Mouse (Mus musculus): ENCODE results near the gene Bicral.

Bicral gene

DNA sequence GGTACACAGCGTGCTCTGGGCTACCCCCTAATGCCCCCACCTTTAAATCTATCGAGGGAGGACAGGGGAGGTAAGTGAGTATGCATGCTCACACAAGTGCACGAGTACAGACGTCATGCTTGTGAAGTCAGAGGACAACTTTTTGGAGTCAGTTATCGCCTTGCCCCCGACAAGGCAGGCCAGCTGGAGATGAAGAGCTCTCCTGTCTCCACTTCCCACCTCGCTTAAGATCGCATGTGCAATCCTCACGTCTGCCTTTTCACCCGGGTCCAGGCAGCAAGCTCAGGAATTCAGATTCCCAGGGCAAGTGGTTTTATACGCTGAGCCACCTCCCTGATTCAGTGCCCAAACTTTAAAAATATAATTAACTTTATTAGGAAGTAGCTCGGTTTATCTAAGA, 13.0 kb downstream of the Bicral start:
- intact Hi-C loops (cut with DNase I): no loop called here

DNA sequence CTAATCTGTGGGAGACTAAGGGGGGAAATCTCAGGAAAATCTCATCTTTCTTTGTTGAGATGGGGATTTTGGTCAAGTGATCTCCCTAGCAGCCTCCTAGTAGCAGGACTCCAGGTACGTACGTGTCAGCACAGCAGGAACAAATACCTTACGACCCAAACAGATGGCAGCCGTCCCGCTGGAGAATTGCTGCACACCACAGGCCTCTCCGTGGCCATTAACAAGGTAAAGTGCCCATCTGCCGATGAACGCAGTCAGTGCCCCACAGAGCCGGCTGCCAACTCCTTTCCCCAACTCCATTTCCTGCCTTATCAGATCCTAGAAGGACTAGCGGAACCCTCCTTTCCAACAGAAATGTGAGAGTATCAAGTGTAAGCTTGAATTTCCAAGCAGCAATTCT, 13.5 kb downstream of the Bicral start:
- intact Hi-C loops (cut with DNase I): no loop called here

DNA sequence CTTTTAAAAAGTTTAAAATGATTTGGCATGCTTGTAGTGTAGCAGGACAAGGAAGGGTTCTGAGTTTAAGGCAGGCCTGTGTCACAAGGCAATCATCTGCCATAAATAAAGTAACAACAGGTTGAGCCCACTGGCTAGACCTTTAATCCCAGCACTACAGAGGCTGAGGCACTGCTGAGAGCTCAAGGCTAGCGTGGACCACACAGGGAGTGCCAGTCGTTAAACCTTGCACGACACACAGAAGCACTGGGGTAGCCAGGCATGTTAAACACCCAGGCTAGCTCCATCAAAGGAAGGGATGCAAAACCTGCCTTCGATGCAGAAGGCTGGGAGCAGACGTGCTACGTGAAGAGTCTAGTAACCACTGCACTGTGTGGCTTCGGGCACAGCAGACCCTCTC, 14.6 kb downstream of the Bicral start:
- intact Hi-C loops (cut with DNase I): no loop called here

DNA sequence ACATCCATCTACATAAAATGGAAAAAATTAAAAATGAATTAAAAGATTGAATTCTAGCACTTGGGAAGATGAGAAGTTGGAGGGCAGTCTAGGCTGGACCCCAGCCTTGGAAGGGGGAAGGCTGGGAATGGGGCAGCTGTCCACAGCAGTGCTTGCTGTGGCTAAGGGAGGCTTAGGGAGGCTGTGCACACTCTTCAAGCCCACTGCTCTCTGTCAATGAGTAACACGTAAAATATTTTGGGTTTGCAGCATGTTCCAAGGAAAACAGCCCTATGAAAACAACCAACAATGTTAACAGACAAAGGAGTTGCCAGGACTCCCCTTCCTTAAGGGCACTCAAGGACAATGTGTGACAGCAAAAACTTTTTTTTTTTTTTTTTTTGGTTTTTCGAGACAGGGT, 15.3 kb downstream of the Bicral start:
- intact Hi-C loops (cut with DNase I): no loop called here

DNA sequence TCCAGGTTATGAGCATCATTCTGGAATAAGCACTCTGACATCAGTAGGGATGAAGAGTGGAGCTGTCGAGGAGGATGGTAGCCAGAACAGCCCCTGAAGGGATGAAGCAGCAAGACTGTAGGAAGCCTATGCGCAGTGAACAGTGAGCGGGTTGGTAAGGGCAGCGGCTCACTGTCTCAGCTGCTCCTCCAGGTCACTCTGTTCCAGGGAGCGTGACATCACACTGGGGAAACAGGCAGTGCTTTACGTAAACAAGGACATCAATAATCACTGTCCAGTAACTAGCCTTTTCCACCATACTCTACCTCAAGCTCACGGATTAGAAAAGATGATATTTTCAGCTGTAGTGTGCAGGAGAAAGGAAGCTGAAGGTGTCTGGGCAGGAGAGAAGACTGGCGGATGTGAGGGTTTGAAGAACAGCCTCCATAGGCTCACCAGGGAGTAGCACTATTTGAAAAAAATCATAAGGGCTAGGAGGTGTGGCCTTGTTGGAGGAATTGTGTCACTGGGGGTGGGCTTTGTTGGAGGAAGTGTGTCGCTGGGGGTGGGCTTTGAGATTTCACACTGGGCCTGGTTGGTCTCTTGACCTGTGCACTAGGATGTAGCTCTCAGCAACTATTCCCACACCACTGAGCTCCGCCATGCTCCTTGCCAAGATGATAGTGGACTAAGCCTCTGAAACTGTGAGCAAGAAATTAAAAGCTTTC, 17.8 kb downstream of the Bicral start:
- intact Hi-C loops (cut with DNase I): no loop called here

DNA sequence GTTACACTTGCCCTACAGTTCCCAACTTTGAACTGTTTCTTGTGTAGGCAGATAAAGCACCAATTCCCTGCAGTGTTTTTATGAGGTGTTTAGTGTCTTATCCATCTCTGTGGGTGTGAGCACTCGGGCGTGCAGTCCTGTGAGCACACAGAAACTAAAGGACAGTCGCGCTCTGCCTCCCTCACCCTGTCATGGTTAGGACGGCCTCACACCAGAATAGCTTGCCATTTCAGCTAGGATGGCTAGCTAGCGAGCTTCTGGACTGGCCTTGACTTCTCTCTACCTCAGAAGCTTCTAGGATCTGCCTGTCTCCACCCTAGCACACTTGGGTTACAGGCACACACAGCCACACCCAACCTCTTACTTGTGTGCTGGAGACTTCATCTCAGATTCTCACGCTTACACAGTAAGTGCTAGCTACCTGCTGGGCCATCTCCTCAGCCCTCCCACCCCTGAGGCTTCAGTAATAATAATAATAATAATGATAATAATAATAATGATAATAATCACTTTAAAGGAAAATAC, 19.8 kb downstream of the Bicral start:
- intact Hi-C loops (cut with DNase I): no loop called here

DNA sequence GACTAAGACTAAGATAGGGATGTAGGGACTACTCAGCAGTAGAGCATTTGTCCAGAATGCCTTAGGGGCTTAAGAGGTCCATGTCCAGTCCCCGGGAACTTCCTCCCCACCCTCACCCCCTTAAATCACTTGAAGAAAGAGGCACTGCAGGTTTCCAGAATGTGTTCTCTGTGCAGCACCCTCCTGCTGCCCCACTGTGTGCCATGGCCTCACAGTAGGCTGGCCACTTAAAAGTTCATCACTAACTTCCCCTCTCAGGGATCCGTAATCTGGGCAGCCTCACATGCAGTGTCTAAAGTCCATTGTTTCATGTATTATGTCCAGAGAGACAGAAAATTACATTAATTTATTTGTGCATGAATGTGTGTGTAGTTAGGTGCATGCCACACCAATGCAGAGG, 20.4 kb downstream of the Bicral start:
- intact Hi-C loops (cut with DNase I): no loop called here

DNA sequence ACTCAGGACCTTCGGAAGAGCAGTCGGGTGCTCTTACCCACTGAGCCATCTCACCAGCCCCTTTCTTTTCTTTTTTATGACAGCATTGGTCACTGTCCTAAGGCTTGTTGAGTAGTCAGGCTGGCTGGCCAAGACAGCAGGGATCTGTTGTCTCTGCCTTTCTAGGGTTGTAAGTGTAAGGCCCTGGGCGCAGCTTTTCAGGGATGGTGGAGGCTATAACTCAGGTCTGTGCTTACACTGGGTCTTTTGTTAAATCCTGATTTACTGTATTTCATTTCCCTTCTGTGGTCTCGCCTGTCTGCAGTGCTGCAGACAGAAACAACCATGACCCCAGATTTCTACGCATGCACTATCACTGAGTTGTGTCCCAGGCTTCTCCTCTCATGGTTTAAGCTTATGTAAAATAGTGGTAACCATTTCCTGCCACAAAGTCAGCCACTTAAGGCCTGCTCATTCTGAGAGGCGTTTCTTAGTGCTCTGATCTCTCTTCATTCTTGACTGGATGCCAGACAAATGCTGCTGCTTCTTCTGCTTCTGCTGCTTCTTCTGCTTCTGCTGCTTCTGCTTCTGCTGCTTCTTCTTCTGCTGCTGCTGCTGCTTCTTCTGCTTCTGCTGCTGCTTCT, 23.1 kb downstream of the Bicral start:
- intact Hi-C loops (cut with DNase I): no loop called here

DNA sequence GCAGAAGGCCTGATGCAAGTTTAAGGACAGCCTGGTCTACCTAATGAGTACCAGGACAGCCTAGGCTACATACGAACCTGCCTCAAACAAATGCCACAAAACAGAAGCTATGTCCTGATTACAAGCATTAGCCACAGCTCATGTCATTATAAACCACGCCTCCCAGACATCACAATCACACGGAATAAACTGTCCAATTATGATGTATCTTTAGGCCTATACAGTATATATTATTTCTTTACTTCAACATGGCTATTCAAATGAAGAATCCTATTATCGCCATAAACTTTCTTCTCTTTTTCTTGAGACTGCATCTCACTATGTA, 25.3 kb downstream of the Bicral start:
- intact Hi-C loops (cut with DNase I): no loop called here

DNA sequence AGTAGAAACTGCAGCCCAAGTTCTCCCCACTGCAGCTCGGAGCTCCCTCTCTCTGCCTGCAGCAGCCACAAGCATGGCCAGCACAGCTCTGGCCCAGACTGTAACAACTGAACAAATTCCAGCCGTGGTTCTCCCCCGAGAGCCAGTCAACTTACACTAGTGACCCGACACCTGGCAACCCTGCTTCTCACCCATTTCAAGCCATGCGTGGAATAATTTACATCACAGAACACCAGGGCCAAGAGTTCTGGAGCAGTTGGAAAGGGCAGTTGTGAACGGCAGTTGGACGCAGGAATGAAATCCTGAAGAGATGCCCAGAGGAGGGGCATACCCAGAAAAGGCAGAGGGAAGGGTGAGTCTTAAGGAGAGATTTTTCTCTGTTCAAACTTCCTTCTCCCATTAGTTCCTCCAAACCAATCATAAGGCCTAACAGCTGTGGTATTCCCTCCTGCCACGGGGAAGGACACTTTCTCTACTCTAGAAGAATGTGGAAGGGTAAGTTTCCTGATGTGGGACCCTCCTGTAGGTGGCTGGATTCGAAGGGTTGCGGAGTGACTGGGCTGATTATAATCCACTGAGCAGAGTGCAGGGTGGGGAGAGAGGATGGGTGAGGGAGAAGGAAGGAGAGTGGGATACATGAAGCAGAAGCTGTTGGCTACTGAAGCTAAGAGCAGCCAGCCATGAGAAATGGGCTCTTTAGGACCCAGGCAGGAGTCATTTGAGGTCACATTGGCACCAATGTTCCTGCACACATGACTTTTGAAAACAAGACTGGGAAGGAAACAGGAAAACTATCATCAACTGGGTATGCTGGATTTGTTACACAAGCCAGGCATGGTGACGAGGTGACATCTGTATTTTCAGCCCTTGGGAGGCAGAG, 25.9 kb downstream of the Bicral start:
- intact Hi-C loops (cut with DNase I): no loop called here

DNA sequence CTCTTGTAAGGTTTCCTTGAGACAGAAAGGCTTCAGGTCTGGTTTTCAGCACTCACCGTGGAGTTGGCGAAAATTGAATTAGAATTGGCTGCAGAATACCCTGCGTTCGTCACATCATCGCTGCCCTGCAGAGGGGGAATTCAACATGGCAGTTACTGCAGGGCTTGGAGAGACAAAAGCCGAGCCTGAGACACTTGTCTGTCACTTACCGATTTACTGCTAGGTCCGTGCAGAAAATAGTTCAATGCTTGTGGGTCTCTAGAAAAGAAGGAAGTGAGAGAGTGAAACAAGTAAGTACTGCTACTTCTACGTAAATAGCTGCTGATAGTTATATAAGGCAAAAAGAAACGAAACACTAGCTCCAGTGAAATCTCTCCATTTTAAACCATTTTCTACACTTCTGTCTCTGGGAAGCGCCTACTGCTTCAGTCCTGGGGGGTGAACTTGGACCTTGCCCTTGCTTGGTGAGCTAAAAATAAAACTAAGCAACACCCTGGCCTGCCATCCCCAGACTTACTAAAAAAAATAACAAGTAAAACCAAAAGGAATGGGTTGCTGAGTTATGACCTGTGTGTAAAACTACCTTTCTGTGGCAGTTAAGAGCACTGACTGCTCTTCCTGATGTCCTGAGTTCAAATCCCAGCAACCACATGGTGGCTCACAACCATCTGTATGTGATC, 28.3 kb downstream of the Bicral start:
- intact Hi-C loops (cut with DNase I): no loop called here

DNA sequence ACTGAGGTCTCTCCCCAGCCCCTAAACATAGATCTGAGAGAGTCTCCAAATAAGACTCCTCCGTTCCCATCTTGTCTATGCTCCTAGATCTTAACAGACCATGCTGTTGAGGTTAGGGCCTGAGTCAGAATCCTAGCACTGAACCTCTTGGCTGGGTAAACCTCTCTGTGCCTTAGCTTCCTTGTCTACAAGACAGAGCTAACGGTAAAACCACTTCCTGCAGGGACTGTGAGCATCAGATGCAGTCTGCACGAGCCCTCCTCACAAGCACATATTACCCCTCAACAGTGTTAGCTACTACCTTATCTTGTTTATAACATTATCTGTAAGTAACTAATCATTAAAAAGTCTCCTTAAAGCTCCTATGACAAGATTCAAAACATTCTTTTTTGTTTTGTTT, 29.3 kb downstream of the Bicral start:
- intact Hi-C loops (cut with DNase I): no loop called here

DNA sequence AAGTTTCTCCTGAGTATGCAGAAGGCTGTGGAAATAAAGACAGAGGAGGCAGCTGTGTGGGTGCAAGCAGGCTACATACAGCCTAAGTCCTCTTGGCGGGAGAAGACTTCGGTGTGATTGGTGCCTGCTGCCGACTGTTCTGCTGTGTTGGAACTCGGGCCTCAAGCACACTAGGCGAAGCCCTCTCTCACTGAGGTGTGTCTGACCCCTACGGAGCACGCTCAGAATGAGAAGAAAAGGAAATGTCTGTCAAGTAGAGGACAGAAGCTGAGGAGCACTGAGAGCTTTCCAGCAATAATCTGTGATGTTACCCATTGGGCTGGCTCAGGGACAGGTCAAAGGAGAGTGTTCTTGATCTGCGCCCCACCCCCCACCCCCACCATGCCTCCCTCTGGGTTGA, 35.2 kb downstream of the Bicral start:
- intact Hi-C loops (cut with DNase I): no loop called here

DNA sequence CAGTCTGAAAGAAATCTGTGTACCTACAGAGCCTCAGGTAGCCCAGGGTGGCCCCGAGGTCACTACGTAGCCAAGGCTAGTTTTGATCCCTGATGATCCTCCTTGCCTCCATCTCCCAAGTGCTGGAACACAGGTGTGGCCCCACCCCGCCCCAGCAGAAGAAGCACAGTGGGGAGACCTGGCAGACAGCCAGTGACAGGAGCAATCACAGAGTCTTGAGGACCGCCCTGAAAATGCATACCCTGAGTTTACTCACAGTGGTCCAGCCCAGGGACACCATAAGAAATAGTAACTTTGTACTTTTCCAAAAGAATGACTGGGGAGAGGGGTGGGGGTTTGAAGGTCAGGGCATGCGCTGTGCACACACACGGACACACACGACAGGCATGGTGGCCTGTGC, 37.7 kb downstream of the Bicral start:
- intact Hi-C loops (cut with DNase I): no loop called here

DNA sequence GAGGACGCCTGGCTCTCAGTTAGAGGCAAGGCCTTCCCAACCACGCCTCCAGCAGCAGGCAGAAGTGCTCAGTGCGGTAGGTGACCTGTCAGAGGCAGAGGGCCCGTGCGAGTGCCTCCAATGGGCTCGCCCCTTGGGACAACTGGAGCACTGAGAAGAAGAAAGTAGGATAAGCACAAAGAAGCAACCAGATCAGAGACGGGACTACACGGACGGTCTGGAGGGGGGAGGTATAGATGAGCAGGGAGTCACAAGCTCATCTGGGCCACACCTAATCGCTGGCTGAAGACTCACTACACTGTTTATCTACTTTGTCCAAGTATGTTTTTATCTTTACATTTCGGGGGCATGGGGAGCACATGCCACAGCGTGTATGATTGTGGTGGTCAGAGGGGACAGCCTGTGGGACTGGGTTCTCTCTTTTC, 40.5 kb downstream of the Bicral start:
- intact Hi-C loops (cut with DNase I): no loop called here

DNA sequence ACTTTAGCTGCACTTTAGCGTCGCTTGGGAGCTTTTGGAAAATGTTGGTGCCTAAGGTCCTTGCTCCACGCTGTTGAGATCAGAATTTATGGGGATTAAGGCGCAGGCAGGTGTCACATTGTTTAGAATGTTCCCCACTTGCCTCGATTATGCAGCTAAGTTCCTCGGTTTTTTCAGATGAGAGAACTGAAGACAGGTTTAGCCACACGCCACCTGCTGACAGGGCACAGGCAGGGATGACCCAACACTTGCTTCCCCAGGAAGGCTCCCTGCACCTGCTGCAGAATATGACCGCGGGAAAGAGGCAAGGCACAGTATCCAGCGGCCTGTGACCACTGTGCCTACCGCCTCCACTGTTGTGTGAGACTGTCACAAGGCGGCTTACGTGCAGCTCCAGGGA, 42.0 kb downstream of the Bicral start:
- intact Hi-C loops (cut with DNase I): no loop called here

DNA sequence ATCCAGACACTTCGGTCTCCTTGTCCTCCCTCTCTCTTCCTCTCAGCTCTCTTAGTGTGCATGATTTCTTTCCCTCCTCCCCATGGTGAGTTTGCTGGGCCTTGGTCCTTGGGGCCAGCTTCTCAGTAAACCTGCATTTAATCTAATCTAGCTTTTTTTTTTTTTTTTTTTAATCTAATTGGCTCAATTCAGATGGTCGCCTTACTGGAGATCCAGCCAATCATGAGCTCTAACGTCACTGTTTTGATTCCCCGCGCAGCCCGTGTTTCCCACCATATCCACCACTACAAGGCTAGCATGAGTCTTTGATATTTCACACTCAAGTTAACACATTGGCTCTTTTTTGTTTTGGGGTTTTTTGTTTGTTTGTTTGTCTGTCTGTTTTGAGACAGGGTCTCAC, 43.8 kb downstream of the Bicral start:
- intact Hi-C loops (cut with DNase I): no loop called here

DNA sequence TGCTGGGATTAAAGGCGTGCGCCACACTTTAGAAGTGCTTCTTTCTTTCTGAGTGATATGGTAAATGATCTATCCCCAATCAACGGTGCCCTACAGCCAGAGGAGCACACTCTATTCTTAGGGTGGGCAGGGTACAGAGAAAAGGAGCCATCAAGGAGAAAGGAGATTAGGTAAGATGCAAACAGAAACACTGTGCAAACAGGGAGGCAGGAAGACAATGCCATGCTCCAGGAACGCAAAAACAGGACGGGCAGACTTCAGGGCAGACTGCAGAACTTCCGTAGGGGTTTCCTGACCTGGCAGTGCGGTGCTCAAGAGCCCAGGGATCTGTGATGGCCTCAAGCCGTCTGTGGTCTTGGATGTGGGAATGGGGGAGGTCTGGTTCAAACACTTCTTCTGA, 44.6 kb downstream of the Bicral start:
- intact Hi-C loops (cut with DNase I): no loop called here

DNA sequence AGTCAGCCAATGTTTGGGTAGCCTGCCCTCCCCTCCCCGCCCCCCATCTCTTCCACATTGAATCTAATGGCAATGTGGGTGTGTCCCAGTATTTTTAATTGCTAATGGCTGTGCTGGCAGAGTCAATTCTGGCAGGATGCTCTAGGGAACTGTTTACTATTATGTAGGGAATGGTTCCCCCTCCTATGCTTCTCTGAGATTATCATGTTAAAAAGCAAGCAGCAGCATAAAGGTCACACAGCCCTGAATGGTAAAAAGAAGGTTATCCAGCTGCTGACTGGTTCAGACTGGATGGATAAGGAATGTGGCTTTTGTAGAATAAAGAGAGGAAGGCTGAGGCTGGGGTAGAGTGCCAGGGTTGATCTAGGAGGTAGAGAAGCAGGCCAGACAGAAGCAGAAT, 45.8 kb downstream of the Bicral start:
- intact Hi-C loops (cut with DNase I): no loop called here

DNA sequence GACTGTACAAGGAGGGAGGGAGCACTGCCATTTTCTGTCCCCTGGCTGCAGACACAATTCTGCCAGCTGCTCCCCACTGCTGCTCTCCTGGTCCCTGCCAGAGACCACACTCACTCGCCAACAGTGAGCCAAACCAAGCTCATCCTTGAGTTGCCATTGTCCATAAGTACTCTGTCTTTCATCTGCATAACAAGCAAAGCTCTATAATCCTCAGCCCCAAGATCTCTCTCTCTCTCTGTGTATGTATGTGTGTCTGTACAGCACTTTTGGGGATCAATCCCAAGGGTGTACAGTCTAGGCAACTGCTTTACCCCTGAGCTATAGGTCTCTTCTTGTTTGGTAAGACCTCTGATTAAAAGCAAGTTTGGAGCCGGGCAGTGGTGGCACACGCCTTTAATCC, 47.6 kb downstream of the Bicral start:
- intact Hi-C loops (cut with DNase I): no loop called here

DNA sequence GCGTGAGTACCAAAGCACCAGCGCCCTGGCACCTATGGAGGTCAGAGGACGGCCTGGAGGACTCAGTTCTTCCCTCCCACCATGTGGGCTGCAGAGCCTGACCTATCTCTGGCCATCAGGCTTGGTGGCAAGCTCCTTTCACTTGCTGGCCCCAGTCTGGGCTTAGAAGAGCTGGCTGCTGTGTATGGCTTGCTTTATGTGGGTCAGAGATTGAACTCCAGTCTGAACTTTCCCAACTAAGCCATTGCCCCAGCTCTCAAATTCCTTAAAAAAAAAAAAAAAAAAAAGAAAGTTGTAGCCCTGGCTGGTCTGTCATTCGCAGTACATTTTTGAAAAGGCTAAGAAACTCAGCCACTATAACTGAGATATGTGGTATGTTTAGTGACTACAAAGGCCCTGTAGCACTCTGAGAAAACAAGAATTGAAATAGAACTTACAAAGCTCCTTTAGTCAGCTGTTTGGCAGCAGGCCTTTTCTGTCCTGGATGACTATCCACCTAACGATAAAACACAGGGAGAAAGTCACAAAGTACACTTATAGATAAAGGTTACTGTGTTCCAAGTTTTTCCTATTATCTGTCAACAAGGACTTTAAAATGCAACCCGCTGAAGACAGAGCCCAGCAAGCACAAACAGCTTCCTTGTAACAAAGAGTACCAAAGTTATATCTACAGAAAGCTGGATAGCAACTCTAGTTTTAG, 49.0 kb downstream of the Bicral start:
- intact Hi-C loops (cut with DNase I): no loop called here

All from adrenal gland (tissue).